Mouse (Mus musculus): Measurements from ENCODE around the gene Atp8a1. TPM values are rescaled to one million over a fixed set of nuclear protein-coding genes. Genes with fewer than 3 reads are reported as not detected.

The Atp8a1 gene
- 19.6 and 25.7 TPM in 2 replicates for polyA plus RNA-seq (2014; fragmentation: Nextera tagmentation; extraction: Ambion mirVana)

DNA sequence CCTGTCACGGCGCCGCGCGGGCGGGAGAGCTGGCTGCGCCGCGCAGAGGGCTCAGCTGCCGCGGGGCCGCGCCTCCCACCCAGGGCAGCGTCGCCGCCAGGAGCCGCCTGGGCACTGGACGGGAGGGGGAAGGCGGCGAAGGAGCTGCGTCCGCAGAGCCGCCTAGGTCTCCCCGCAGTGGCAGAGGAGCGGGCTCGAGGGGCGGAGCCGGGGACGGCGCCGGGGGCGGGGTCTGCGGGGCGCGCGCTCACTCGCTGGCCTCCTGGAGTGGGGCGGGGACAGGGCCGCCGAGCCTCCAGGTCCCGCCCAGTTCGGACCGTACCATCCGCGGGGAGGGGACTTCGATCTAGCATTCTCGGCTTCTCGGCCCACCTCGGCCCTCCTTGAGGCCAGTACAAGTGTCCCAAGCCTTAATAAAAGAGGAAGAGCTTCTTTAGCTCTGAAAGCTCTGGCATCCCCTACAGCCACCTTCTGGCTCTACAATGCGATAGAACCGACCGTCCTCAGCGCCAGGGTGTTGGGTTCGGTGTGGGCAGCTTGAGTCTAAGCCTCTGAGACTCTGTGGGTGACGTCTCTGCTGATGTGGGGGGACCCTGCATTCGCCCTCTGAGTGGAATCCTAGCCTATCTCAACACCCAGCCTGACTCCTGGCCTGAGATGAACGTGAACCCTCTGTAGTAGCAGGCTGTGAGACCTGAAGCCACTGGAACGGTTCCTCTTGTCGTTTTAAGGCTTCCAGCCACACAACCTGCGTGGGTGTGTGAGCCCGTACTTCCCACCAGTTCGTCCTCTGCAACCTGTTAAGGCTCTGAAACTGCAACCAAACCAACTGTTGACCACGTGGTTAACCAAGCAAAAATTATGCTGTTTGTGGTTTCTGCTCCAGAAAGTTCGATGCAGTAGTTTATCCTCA lies at the start of gene Atp8a1:
TSS of gene Atp8a1 (minus strand) at position 182 of the 913 bp plus-strand sequence.
- H3K4me1 ChIP-seq (replicated peaks; ENCODE audit: control insufficient read depth, insufficient read depth, low read length): peaks cover 7% of the 10 kb centered on the region
- no peaks in the 10 kb centered on the region for H3K36me3 ChIP-seq (ENCODE audit: control insufficient read depth, insufficient read depth, low read length)
- H3K27ac ChIP-seq (ENCODE audit: low read depth, low read length): peak within 1 kb of the TSS; percentile 48; the same call in 1 of the 2 replicates
- DNase-seq (ENCODE audit: low spot score): peak; percentile 100
- 2% methylated on average over 60 of the region's 64 CpGs for WGBS
- H3K9ac ChIP-seq (ENCODE audit: low read length): peak within 1 kb of the TSS; percentile 71
- no peaks in the 10 kb centered on the region for H3K9me3 ChIP-seq (ENCODE audit: control insufficient read depth, low read length)
- H3K4me2 ChIP-seq (ENCODE audit: low read depth, low read length, severe bottlenecking): peak within 1 kb of the TSS; percentile 63
- peak within 1 kb of the TSS; percentile 78 for H3K4me3 ChIP-seq (ENCODE audit: low read depth, low read length)
- no peaks in the 10 kb centered on the region for H3K27me3 ChIP-seq (ENCODE audit: control insufficient read depth, insufficient read depth, low read length)
- ATAC-seq (replicated peaks; ENCODE audit: low FRiP score): peak; percentile 93

DNA sequence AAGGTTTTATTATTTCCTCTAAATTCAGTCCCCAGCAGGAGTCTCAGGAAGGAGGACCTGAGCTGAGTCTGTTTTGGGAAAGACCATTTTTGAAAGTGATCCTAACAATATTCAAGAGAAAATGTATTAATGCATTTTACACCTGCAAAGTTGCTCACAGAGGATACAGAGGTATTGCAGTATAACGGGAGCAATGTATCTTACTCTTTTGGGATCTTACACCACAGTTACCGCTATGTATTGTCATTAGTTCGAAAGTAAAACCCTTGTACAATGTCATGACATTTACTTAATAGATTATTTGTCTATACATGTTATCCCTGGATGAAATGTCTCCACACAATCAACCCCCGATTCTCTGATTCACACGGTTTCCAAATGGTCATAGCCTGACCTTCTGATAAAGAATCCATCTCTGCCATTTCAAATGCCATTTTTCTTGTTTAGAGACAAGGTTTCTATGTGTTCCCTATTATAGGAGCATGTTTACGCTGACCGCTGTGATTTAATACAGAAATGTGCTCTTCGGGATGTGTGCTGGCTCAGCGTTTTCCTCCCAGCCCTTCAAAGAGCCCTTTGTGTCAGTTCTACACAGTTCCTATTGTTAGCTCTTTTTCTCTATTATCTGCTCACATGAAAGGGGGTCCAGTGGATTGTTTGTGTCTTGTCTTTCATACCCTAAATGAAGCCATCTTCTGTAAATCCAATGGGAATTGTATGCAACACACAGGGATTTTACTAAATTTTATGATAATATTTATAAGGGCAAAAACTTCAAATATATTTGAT lies 37.4 kb upstream of the Atp8a1 start:
- Histone ChIP-seq H3K4me1 (replicated peaks; ENCODE audit: control insufficient read depth, insufficient read depth, low read length) (no peaks in the 10 kb centered on the region), H3K4me2 (ENCODE audit: low read depth, low read length, severe bottlenecking) (no peak overlapping the region), H3K27ac (ENCODE audit: low read depth, low read length) (no peak overlapping the region), H3K4me3 (ENCODE audit: low read depth, low read length) (no peak overlapping the region), H3K9me3 (ENCODE audit: control insufficient read depth, low read length) (no peaks in the 10 kb centered on the region), H3K9ac (ENCODE audit: low read length) (no peak overlapping the region), H3K27me3 (ENCODE audit: control insufficient read depth, insufficient read depth, low read length) (no peaks in the 10 kb centered on the region), H3K36me3 (ENCODE audit: control insufficient read depth, insufficient read depth, low read length) (no peaks in the 10 kb centered on the region)
- ATAC-seq (replicated peaks; ENCODE audit: low FRiP score): peak; percentile 39; the same call in 1 of the 2 replicates
- WGBS: 55% methylated on average over 9 of the region's 9 CpGs
- no peak for DNase-seq (ENCODE audit: low spot score)

DNA sequence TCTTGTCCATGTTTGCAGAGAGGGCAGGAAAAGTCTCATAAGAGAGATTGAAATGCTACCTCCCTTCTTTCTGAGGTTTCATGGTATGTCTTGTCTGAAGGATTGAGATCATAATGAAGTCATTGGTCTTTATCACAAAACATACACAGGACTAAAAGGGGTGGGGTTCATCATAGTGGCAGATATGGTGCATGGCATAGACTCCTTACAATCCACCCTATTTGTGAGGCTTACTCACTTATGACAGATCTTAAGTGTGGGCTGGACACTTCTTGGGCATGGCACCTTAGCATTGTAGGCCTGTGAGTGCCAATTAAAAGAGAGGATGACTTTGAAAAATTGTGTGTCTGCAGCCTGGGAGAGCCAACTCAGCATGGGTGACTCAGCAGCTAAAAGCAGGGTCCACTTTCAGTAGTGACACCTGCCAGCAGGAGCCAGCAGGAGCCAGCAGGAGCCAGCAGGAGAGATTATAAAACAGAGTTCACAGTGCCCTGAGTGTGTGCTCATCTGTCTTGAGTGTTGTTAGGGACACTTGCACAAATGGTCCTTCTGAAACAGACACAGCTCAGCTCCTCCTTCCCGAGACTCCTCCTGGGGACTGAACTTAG lies 36.4 kb upstream of the Atp8a1 start:
- Histone ChIP-seq H3K36me3 (ENCODE audit: control insufficient read depth, insufficient read depth, low read length) (no peaks in the 10 kb centered on the region), H3K27me3 (ENCODE audit: control insufficient read depth, insufficient read depth, low read length) (no peaks in the 10 kb centered on the region), H3K27ac (ENCODE audit: low read depth, low read length) (no peak overlapping the region), H3K4me1 (replicated peaks; ENCODE audit: control insufficient read depth, insufficient read depth, low read length) (no peaks in the 10 kb centered on the region), H3K4me2 (ENCODE audit: low read depth, low read length, severe bottlenecking) (no peak overlapping the region), H3K9me3 (ENCODE audit: control insufficient read depth, low read length) (no peaks in the 10 kb centered on the region), H3K9ac (ENCODE audit: low read length) (no peak overlapping the region), H3K4me3 (ENCODE audit: low read depth, low read length) (no peak overlapping the region)
- WGBS: 82% methylated on average over 1 of the region's 1 CpGs
- DNase-seq (ENCODE audit: low spot score) (no peak), ATAC-seq (replicated peaks; ENCODE audit: low FRiP score) (no peak)

DNA sequence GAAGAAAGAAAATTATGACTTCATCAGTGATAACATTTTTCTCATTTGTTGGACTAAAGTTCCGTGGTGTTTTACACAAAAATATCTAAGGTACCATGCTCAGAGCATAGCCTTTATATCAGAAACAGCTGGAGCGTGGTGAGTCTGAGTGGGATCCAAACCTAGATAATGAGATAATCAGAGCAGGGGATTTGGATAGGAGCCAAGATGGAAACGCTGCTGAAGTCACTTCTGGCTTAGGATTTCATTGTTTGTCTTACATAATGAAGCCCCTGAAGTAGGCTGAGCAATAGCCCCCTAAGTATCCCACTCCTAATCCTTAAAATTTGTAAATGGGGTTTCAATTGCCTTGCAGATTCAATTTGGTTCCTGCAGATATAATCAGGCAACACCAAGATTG lies 24.2 kb upstream of the Atp8a1 start:
- Histone ChIP-seq H3K4me1 (replicated peaks; ENCODE audit: control insufficient read depth, insufficient read depth, low read length) (no peaks in the 10 kb centered on the region), H3K9me3 (ENCODE audit: control insufficient read depth, low read length) (no peaks in the 10 kb centered on the region), H3K36me3 (ENCODE audit: control insufficient read depth, insufficient read depth, low read length) (no peaks in the 10 kb centered on the region), H3K4me3 (ENCODE audit: low read depth, low read length) (no peak overlapping the region), H3K4me2 (ENCODE audit: low read depth, low read length, severe bottlenecking) (no peak overlapping the region), H3K27ac (ENCODE audit: low read depth, low read length) (no peak overlapping the region), H3K27me3 (ENCODE audit: control insufficient read depth, insufficient read depth, low read length) (no peaks in the 10 kb centered on the region), H3K9ac (ENCODE audit: low read length) (no peak overlapping the region)
- WGBS: 34% methylated on average over 3 of the region's 3 CpGs
- peak; percentile 61; the same call in 1 of the 2 replicates for ATAC-seq (replicated peaks; ENCODE audit: low FRiP score)
- no peak for DNase-seq (ENCODE audit: low spot score)

DNA sequence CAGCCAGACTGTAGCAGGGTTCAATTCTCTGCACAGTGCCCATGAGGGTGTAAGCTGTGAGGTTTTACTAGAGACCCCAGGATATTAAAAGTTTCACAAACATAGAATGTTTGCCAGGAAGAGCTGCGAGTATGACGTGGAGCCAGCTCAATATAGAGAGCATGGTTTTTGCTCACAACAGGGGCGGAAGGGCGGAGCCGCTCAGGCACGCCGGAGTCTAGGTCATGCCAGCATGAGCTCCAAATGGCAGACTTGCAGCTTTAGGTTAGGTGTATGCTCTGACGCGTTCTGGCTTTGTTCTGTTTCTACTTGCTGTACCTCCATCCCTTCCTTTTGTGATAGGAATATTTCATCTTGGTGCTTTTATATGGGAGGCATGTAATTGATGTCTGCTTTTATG lies 19.0 kb upstream of the Atp8a1 start:
- Histone ChIP-seq H3K4me2 (ENCODE audit: low read depth, low read length, severe bottlenecking) (no peak overlapping the region), H3K4me3 (ENCODE audit: low read depth, low read length) (no peak overlapping the region), H3K27ac (ENCODE audit: low read depth, low read length) (no peak overlapping the region), H3K4me1 (replicated peaks; ENCODE audit: control insufficient read depth, insufficient read depth, low read length) (peaks cover 2% of the 10 kb centered on the region; the same call in 1 of the 2 replicates), H3K36me3 (ENCODE audit: control insufficient read depth, insufficient read depth, low read length) (no peaks in the 10 kb centered on the region), H3K27me3 (ENCODE audit: control insufficient read depth, insufficient read depth, low read length) (no peaks in the 10 kb centered on the region), H3K9ac (ENCODE audit: low read length) (no peak overlapping the region), H3K9me3 (ENCODE audit: control insufficient read depth, low read length) (no peaks in the 10 kb centered on the region)
- DNase-seq (ENCODE audit: low spot score): no peak
- no peak for ATAC-seq (replicated peaks; ENCODE audit: low FRiP score)
- 81% methylated on average over 9 of the region's 9 CpGs for whole genome bisulfite sequencing

DNA sequence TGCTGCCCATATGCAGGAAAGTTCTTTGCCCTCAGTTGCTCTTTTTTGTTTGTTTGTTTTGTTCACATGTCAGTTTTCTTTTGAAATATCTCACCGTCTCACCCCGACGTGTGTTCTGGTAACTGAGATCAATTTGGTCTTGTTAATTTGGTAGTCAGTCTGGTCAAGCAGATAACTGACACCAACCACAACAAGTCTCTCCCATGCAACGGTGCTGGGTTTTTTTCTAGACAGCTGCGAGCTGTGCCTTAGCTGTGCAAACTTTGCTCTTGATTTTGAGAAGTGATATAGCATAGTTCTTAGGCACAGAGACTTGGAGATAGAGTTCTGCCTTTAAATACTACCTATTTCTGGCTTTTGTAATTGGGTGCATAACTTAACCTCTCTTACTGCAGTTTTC lies 18.4 kb upstream of the Atp8a1 start:
- ATAC-seq (replicated peaks; ENCODE audit: low FRiP score) (no peak), DNase-seq (ENCODE audit: low spot score) (no peak)
- Histone ChIP-seq H3K4me2 (ENCODE audit: low read depth, low read length, severe bottlenecking) (no peak overlapping the region), H3K36me3 (ENCODE audit: control insufficient read depth, insufficient read depth, low read length) (no peaks in the 10 kb centered on the region), H3K27me3 (ENCODE audit: control insufficient read depth, insufficient read depth, low read length) (no peaks in the 10 kb centered on the region), H3K9me3 (ENCODE audit: control insufficient read depth, low read length) (no peaks in the 10 kb centered on the region), H3K27ac (ENCODE audit: low read depth, low read length) (no peak overlapping the region), H3K4me1 (replicated peaks; ENCODE audit: control insufficient read depth, insufficient read depth, low read length) (peaks cover 2% of the 10 kb centered on the region; the same call in 1 of the 2 replicates), H3K9ac (ENCODE audit: low read length) (no peak overlapping the region), H3K4me3 (ENCODE audit: low read depth, low read length) (no peak overlapping the region)
- 70% methylated on average over 5 of the region's 5 CpGs for WGBS

DNA sequence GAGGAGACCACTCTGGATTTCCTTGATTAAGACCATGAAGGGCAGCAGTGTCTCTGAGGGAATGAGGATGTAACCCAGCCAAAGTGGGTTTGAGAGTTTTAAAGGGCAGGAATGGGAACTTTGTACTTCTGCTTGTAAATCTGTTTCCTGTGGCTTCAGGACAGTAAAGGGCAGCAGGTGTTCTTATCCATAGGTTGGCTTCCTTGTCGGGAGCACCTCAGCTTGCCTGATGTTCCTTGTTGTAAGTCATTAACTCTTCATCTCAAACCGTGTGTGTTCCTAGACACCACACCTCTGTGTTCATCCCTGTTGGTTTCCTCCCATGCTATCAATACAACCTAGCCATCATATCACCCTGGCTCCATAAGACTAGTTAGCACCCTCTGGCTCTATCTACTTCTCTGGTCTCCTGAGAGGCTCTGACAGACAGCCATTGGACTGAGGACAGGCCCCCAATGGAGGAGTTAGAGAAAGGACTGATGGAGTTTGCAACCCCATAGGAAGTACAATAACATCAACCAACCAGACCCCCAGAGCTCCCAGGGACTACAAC lies 17.4 kb upstream of the Atp8a1 start:
- no peaks in the 10 kb centered on the region for H3K36me3 ChIP-seq (ENCODE audit: control insufficient read depth, insufficient read depth, low read length)
- DNase-seq (ENCODE audit: low spot score): no peak
- no peak overlapping the region for H3K4me3 ChIP-seq (ENCODE audit: low read depth, low read length)
- no peak overlapping the region for H3K27ac ChIP-seq (ENCODE audit: low read depth, low read length)
- H3K9ac ChIP-seq (ENCODE audit: low read length): no peak overlapping the region
- no peaks in the 10 kb centered on the region for H3K9me3 ChIP-seq (ENCODE audit: control insufficient read depth, low read length)
- no peak overlapping the region for H3K4me2 ChIP-seq (ENCODE audit: low read depth, low read length, severe bottlenecking)
- H3K4me1 ChIP-seq (replicated peaks; ENCODE audit: control insufficient read depth, insufficient read depth, low read length): peaks cover 2% of the 10 kb centered on the region; the same call in 1 of the 2 replicates
- WGBS: 73% methylated on average over 2 of the region's 2 CpGs
- ATAC-seq (replicated peaks; ENCODE audit: low FRiP score): no peak
- no peaks in the 10 kb centered on the region for H3K27me3 ChIP-seq (ENCODE audit: control insufficient read depth, insufficient read depth, low read length)

DNA sequence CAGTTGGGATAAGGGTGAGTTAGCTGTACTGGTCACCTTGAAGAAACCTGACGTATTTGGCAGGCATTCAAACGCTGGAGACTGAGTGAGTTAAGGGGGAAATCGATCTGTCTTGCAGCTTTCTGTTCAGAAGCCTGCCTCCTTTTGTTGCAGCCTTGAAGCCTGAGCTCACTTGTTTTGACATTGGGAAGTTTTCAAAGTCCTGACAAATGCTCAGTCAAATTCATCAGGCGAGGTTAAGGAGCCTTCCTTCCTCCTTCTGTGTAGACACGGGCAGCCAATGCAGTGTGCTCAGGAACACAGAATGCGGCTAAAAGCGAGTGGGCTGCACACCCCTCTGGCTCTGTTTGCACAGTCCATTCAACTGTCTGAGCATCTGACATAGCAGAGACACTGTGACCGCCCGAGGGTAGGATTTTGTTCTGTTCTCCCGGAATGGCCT lies 16.7 kb upstream of the Atp8a1 start:
- Histone ChIP-seq H3K4me2 (ENCODE audit: low read depth, low read length, severe bottlenecking) (0 out of 2 replicates have a peak overlapping the region, but pooled peaks have one; percentile 1), H3K27me3 (ENCODE audit: control insufficient read depth, insufficient read depth, low read length) (no peaks in the 10 kb centered on the region), H3K4me3 (ENCODE audit: low read depth, low read length) (no peak overlapping the region), H3K27ac (ENCODE audit: low read depth, low read length) (no peak overlapping the region), H3K36me3 (ENCODE audit: control insufficient read depth, insufficient read depth, low read length) (no peaks in the 10 kb centered on the region), H3K9me3 (ENCODE audit: control insufficient read depth, low read length) (no peaks in the 10 kb centered on the region), H3K9ac (ENCODE audit: low read length) (no peak overlapping the region), H3K4me1 (replicated peaks; ENCODE audit: control insufficient read depth, insufficient read depth, low read length) (peaks cover 2% of the 10 kb centered on the region; the same call in 1 of the 2 replicates)
- DNase-seq (ENCODE audit: low spot score): no peak
- peak; percentile 72 for ATAC-seq (replicated peaks; ENCODE audit: low FRiP score)
- 46% methylated on average over 10 of the region's 10 CpGs for WGBS
